Mouse (Mus musculus): ENCODE results near the gene Mrps21. TPM values are rescaled to one million over a fixed set of nuclear protein-coding genes. Genes with fewer than 3 reads are reported as not detected.
"Not testable (repeated sequence)": the region's sequence is repeated elsewhere in the genome, so short reads cannot be mapped to it uniquely, and the experiment has no call there.

The Mrps21 gene
- total RNA-seq, 2 experiments from 2014 or later = 59.5 to 102 TPM

DNA sequence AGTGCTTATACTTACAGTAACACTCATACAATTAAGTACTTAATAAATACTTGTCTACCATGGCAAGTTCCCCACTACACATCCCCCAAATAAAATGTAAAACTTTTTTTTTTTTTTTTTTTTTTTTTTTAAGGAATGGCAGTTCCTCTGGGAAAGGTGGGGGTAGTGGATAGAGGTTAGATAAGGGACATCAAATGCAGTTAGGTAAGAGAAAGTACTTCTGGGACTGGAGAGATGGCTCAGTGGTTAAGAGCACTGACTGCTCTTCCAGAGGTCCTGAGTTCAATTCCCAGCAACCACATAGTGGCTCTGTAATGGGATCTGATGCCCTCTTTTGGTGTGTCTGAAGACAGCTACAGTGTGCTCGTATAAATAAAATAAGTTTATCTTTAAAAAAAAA is 14.3 kb downstream of the Mrps21 start:
- ATAC-seq (replicated peaks; ENCODE audit: low FRiP score, poor library complexity, severe bottlenecking) = not testable (repeated sequence)

DNA sequence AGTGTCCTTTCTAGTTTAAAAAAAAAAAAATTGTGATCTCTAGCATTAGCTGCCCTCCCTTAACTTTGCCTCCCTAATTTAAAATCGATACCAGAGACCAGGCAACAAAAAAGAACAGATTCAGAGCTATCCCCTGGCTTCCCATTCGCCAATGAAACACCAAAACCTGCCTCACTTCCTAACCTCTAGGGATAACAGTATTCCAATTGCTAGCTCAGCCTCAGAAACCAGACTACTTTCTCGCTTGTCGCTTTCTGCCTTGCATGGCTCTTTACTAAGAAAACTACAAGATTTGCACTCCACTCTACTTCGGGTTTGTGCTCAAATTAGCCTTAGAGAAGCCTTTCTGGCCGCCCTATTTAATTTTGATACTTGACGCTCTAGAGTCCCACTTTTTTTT is 15.2 kb downstream of the Mrps21 start:
- ATAC-seq (replicated peaks; ENCODE audit: low FRiP score, poor library complexity, severe bottlenecking) = peak; percentile 20

DNA sequence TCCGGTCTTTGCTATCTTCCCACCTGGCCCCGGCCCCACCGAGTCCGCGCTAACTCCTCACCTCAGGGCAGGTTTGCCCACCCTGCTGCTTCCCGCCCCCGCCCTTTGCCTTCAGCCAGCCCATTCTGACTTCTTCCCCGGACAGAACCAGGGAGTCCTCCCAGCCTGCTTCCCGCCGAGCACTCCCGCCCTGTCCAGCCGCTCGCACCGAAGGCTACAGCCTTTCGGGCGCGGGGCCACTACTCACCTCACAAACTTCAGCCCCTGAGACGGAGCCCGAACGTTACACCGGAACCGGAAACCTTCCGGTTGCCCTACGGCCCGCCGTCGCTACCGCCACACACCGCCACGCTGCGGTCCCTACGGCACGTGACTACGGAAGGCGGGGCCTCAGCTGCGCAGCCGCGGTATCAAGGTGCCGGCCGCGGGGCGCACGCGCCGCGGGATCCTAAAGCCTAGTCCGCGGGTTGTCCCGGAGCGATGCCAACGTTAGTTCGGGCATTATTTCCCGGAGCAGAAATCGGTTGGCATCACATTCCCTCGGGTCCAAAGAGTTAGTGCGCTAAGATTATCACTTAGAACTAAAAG is 15.7 kb downstream of the Mrps21 start, which contains the start of gene Prpf3:
TSS of gene Prpf3 (minus strand) at position 384 of the 588 bp plus-strand sequence.
- ATAC-seq (replicated peaks; ENCODE audit: low FRiP score, poor library complexity, severe bottlenecking) = peak; percentile 99

GRCm38 (mm10) chr3:95851317-95851716 is 20.0 kb downstream of the Mrps21 start:
- ATAC-seq (replicated peaks; ENCODE audit: low FRiP score, poor library complexity, severe bottlenecking) = no peak

- ATAC-seq (replicated peaks; ENCODE audit: low FRiP score, poor library complexity, severe bottlenecking) = no peak
Observed at GRCm38 (mm10) chr3:95850611-95851010, 20.7 kb downstream of the Mrps21 start.

- ATAC-seq (replicated peaks; ENCODE audit: low FRiP score, poor library complexity, severe bottlenecking) = no peak
Observed at GRCm38 (mm10) chr3:95842503-95843214, 28.7 kb downstream of the Mrps21 start.

DNA sequence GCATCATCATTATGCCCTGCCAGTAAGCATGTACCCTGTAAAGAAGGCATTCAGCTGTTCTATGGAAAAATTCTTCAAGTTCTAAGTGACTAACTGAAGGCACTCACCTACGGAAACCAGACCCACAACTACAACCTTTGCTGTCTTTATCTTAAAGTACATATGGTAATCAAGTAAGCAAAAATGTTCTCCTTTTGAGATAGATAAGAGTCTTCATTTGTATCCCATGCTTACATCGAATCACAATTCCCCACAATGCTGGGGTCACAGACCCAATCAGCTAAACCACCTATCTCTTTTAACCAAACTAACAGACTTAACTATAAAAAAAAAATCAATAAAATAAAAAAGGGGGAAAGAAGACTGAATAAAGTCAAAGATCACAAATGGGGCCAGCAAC is 32.1 kb downstream of the Mrps21 start:
- no peak for ATAC-seq (replicated peaks; ENCODE audit: low FRiP score, poor library complexity, severe bottlenecking)

DNA sequence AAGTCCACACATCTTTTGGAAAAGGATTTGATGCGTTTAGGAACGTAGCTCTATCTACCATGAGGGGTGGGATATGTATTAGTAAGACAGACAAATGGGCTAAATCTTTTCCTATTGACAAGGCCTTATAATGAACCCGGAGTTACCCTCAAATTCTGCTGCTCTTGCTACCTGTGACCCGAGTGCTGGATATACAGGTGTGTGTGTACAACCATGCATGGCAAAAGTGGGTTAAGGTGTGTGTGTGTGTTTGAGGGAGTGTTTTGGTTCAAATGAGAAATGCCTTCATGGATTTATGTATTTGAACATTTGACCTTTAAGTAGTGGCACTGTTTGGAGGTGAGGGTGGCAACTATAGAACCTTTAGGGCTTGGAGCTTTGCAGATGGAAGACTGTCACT is 42.3 kb downstream of the Mrps21 start:
- ATAC-seq (replicated peaks; ENCODE audit: low FRiP score, poor library complexity, severe bottlenecking) = no peak

DNA sequence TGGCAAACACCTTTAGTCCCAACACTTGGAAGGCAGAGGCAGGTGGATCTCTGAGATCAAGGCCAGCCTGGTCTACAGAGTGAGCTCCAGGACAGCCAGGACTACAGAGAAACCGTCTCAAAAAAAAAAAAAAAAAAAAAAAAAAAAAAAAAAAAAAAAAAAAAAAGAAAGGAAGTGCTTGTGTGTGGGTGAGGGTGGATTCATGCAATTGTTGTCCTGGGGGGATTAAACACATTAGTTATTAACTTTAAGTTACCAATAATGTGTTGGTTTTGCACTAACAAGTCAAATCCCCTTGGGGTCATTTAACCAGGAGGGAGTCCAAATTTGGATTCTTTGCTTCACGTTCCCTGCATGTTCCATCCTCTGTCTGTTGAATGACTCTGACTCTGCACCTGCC is 45.0 kb downstream of the Mrps21 start:
- ATAC-seq (replicated peaks; ENCODE audit: low FRiP score, poor library complexity, severe bottlenecking) = no peak

- no peak for ATAC-seq (replicated peaks; ENCODE audit: low FRiP score, poor library complexity, severe bottlenecking)
Observed at GRCm38 (mm10) chr3:95820046-95821010, 51.0 kb downstream of the Mrps21 start.

DNA sequence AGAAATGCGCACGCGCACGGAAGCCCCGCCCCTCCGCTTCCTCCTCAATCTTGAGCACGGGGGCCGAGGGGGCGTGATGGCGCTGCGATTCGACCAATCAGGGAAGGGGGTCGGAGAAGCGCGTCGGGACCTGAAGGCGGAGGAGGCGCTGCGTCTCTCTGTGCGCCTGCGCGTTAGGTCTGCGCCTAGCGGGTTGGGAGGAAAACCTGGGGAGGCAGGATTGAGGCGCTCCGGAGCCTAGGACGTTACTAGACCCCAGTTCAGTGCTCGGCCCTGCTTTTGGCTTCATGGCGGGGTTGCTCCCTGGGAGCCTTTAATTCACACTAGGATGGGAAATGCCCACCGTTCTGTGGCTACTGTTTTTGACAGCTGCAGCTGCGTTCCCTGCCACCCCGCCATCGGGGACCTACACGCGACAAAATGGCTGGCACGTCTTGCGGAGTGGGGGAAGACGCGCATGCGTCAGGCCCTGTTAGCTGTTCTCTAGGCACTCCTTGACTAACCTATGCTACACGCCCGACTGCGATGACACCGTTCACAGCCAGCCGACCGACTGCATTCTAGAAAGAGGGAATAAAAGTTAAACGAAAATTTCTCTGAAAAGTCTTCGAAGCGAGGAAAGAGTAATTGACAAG is 51.9 kb downstream of the Mrps21 start:
- peak; percentile 94 for ATAC-seq (replicated peaks; ENCODE audit: low FRiP score, poor library complexity, severe bottlenecking)

- ATAC-seq (replicated peaks; ENCODE audit: low FRiP score, poor library complexity, severe bottlenecking) = peak; percentile 59
Observed at GRCm38 (mm10) chr3:95818571-95819288, 52.6 kb downstream of the Mrps21 start, which contains the start of gene Rprd2. Gene Rprd2 (minus strand): TSS chr3:95818863.

DNA sequence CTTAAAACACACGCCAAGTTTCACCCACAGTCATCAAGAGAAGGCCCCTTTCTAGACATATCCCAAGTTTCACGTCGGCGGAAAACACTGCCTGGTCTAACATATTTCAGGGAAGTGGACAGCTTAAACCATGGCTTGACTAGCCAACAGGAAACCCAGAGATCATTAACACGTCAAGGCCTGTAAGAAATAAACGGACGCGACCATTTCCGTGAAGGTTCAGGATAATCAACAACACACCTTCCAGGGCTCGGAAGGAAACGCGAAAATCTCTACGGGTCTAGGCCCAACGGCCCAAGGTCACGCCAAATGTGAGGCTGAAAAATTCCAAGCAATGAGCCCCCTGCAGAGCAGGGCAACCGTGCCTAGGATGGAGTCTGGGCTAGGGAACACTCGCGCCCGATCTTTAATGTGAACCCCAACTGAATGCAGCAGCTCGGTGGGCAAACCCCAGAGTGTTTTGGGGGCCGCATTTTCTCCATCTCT is 53.2 kb downstream of the Mrps21 start:
- ATAC-seq (replicated peaks; ENCODE audit: low FRiP score, poor library complexity, severe bottlenecking) = peak; percentile 13; the same call in 1 of the 2 replicates

DNA sequence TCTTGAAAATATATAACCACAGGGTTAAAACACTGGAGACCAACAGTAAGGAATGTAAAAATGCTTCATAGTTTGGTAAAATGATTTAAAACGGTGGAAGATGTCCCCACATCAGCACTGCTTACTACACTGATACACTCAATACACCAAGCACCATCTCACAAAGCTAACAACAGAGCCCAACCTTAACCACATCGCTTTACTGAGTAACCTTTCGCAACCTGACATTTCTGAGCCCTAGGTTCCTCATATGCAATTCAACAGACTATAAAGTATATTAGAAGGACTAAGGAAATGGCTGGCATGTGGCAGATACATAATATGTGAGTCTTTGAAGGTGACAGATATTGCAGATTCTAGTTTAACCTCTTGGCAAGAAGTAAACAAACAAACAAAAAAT is 54.6 kb downstream of the Mrps21 start:
- no peak for ATAC-seq (replicated peaks; ENCODE audit: low FRiP score, poor library complexity, severe bottlenecking)

Other genes starting within 250 kb of the Mrps21 start
- 65.4 and 75.3 TPM in 2 replicates for gene Ensa, start 246.5 kb downstream of the Mrps21 start, total RNA-seq (2015; ENCODE audit: low replicate concordance)
- gene Ensa, start 246.5 kb downstream of the Mrps21 start, total RNA-seq (2017; ENCODE audit: low replicate concordance) = 117 and 119 TPM in 2 replicates
- gene Mcl1, start 212.7 kb downstream of the Mrps21 start, total RNA-seq (2015; ENCODE audit: low replicate concordance) = 161 and 212 TPM in 2 replicates
- gene Mcl1, start 212.7 kb downstream of the Mrps21 start, total RNA-seq (2017; ENCODE audit: low replicate concordance) = 104 and 138 TPM in 2 replicates
- gene Adamtsl4, start 183.6 kb downstream of the Mrps21 start, total RNA-seq (2015; ENCODE audit: low replicate concordance) = 0.84 TPM in 1 of 2 replicates, not detected in the other
- gene Adamtsl4, start 183.6 kb downstream of the Mrps21 start, total RNA-seq (2017; ENCODE audit: low replicate concordance) = 0.39 and 1.2 TPM in 2 replicates
- 6.5 TPM in 1 of 2 replicates, not detected in the other for gene Ecm1, start 131.9 kb downstream of the Mrps21 start, total RNA-seq (2015; ENCODE audit: low replicate concordance)
- gene Ecm1, start 131.9 kb downstream of the Mrps21 start, total RNA-seq (2017; ENCODE audit: low replicate concordance) = not detected in 2 replicates
- 0.84 and 15.9 TPM in 2 replicates for gene Tars2, start 111.3 kb downstream of the Mrps21 start, total RNA-seq (2015; ENCODE audit: low replicate concordance)
- 8.0 and 20.9 TPM in 2 replicates for gene Tars2, start 111.3 kb downstream of the Mrps21 start, total RNA-seq (2017; ENCODE audit: low replicate concordance)
- gene Rprd2, start 52.7 kb downstream of the Mrps21 start, total RNA-seq (2015; ENCODE audit: low replicate concordance) = 23.5 and 24.9 TPM in 2 replicates
- 21.3 and 24.0 TPM in 2 replicates for gene Rprd2, start 52.7 kb downstream of the Mrps21 start, total RNA-seq (2017; ENCODE audit: low replicate concordance)
- gene Prpf3, start 15.6 kb downstream of the Mrps21 start, total RNA-seq (2015; ENCODE audit: low replicate concordance) = 56.2 and 83.6 TPM in 2 replicates
- 37.7 and 84.2 TPM in 2 replicates for gene Prpf3, start 15.6 kb downstream of the Mrps21 start, total RNA-seq (2017; ENCODE audit: low replicate concordance)
- gene Ciart, start 10.7 kb upstream of the Mrps21 start, total RNA-seq (2015; ENCODE audit: low replicate concordance) = not detected in 2 replicates
- 1.8 TPM in 1 of 2 replicates, not detected in the other for gene Ciart, start 10.7 kb upstream of the Mrps21 start, total RNA-seq (2017; ENCODE audit: low replicate concordance)
- gene BC028528, start 20.5 kb upstream of the Mrps21 start, total RNA-seq (2015; ENCODE audit: low replicate concordance) = 8.8 and 10.1 TPM in 2 replicates
- 5.8 and 26.0 TPM in 2 replicates for gene BC028528, start 20.5 kb upstream of the Mrps21 start, total RNA-seq (2017; ENCODE audit: low replicate concordance)
- gene Aph1a, start 22.4 kb upstream of the Mrps21 start, total RNA-seq (2015; ENCODE audit: low replicate concordance) = 7.6 and 8.0 TPM in 2 replicates
- 9.6 and 14.6 TPM in 2 replicates for gene Aph1a, start 22.4 kb upstream of the Mrps21 start, total RNA-seq (2017; ENCODE audit: low replicate concordance)
- gene Car14, start 33.2 kb upstream of the Mrps21 start, total RNA-seq (2015; ENCODE audit: low replicate concordance) = not detected in 2 replicates
- gene Car14, start 33.2 kb upstream of the Mrps21 start, total RNA-seq (2017; ENCODE audit: low replicate concordance) = not detected in 2 replicates
- gene Anp32e, start 57.7 kb upstream of the Mrps21 start, total RNA-seq (2015; ENCODE audit: low replicate concordance) = 153 and 197 TPM in 2 replicates
- gene Anp32e, start 57.7 kb upstream of the Mrps21 start, total RNA-seq (2017; ENCODE audit: low replicate concordance) = 541 and 717 TPM in 2 replicates
- gene Plekho1, start 124.5 kb upstream of the Mrps21 start, total RNA-seq (2015; ENCODE audit: low replicate concordance) = 12.6 and 13.4 TPM in 2 replicates
- 8.6 and 18.6 TPM in 2 replicates for gene Plekho1, start 124.5 kb upstream of the Mrps21 start, total RNA-seq (2017; ENCODE audit: low replicate concordance)
- 9.0 and 32.3 TPM in 2 replicates for gene Vps45, start 186.9 kb upstream of the Mrps21 start, total RNA-seq (2015; ENCODE audit: low replicate concordance)
- 8.2 and 34.4 TPM in 2 replicates for gene Vps45, start 186.9 kb upstream of the Mrps21 start, total RNA-seq (2017; ENCODE audit: low replicate concordance)
- gene Otud7b, start 233.0 kb upstream of the Mrps21 start, total RNA-seq (2015; ENCODE audit: low replicate concordance) = 4.6 and 9.4 TPM in 2 replicates
- 28.5 and 37.6 TPM in 2 replicates for gene Otud7b, start 233.0 kb upstream of the Mrps21 start, total RNA-seq (2017; ENCODE audit: low replicate concordance)